Mouse (Mus musculus) stomach, postnatal 0 days (tissue): ENCODE results near the gene Rps6kl1.

Experiments
- CTCF ChIP-seq: IDR thresholded peaks from 2 replicates; pipeline ENCODE4 v1.5.1; 2016; ENCODE audit warnings: antibody characterized with exemption, low read depth, mild to moderate bottlenecking, moderate library complexity
- EP300 ChIP-seq: optimal IDR thresholded peaks from 2 replicates; pipeline ENCODE3; 2016; ENCODE audit warnings: antibody characterized with exemption

GRCm38 (mm10) chr12:85157797-85158460 lies 6.9 kb upstream of the Rps6kl1 start:
- no peak for TF ChIP-seq EP300
- no peak for TF ChIP-seq CTCF
